Mouse (Mus musculus) kidney, embryonic 15.5 days (tissue): Measurements from ENCODE around the gene Rfx2. TPM values are rescaled to one million over a fixed set of nuclear protein-coding genes. Genes with fewer than 3 reads are reported as not detected.

Experiments
- ATAC-seq: fragments of 200-750 bp; cut with Nextera tagmentation; replicated peaks from 2 replicates; pipeline ENCODE4 v1.8.0; 2017; ENCODE audit warnings: moderate TSS enrichment; ENCODE audit not compliant: low FRiP score
- H3K27ac ChIP-seq: fragments of 300-500 bp; sonication (generic); 2 replicates; pipeline ENCODE4 v1.5.1; 2015; ENCODE audit warnings: mild to moderate bottlenecking, inconsistent platforms
- H3K27me3 ChIP-seq: fragments of 300-500 bp; sonication (generic); 2 replicates; pipeline ENCODE4 v1.6.1; 2015; ENCODE audit warnings: inconsistent platforms
- H3K36me3 ChIP-seq: fragments of 300-500 bp; sonication (generic); 2 replicates; pipeline ENCODE4 v1.6.1; 2015; ENCODE audit warnings: inconsistent platforms
- H3K4me1 ChIP-seq: fragments of 300-500 bp; sonication (generic); 2 replicates; pipeline ENCODE4 v1.6.1; 2015; ENCODE audit warnings: inconsistent platforms
- H3K4me2 ChIP-seq: fragments of 300-500 bp; sonication (generic); 2 replicates; pipeline ENCODE4 v1.6.1; 2015; ENCODE audit warnings: moderate library complexity, mild to moderate bottlenecking, inconsistent platforms
- H3K4me3 ChIP-seq: fragments of 300-500 bp; sonication (generic); replicated peaks from 2 replicates; pipeline ENCODE4 v1.5.1; 2015; ENCODE audit warnings: mild to moderate bottlenecking, inconsistent platforms
- H3K9ac ChIP-seq: fragments of 300-500 bp; sonication (generic); 2 replicates; pipeline ENCODE4 v1.6.1; 2015; ENCODE audit warnings: mild to moderate bottlenecking, inconsistent platforms
- H3K9me3 ChIP-seq: fragments of 300-500 bp; sonication (generic); replicated peaks from 2 replicates; pipeline ENCODE4 v1.6.1; 2016; ENCODE audit warnings: inconsistent platforms
- WGBS: fragments of 180-500 bp; shearing (Covaris S2); methylation state at CpG from one replicate; pipeline ENCODE4 v1.1.7; 2015; ENCODE audit warnings: mixed read lengths; 5-methylcytosine and 5-hydroxymethylcytosine counted together
- polyA plus RNA-seq: library from polyadenylated mRNA; unstranded; fragments of >200 nt; fragmentation: Nextera tagmentation; extraction: Ambion mirVana; gene quantifications from 2 replicates; pipeline ENCODE4 v1.2.1, GENCODE M21; 2015

Gene Rfx2
- polyA plus RNA-seq, 1 experiment from 2014 or later = 4.1 TPM

DNA sequence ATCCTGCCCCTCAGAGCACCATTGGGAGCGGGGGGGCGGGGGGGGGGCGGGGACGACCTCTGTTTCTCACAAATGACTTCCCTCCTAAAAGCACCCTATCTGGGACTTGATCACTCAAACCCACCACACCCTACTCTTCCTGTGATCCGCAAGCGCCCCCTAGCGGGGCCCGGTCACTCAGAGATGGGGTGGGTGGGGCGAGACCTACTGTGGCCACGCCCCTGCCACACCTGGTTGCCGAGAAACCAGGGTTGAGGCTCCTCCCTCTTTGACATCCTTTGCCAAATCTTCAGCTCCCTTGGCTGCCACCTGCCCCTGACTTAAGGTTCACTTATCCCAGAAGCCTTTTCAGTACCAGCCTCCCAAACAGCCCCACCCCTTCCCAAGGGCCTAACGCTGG lies 72.7 kb downstream of the Rfx2 start:
- Histone ChIP-seq H3K4me1 (peaks cover 54% of the 10 kb centered on the region), H3K9me3 (no peaks in the 10 kb centered on the region), H3K27me3 (peaks cover 52% of the 10 kb centered on the region), H3K4me3 (no peak overlapping the region), H3K27ac (no peak overlapping the region), H3K4me2 (peak overlapping the region; percentile 99), H3K36me3 (no peaks in the 10 kb centered on the region), H3K9ac (no peak overlapping the region)
- ATAC-seq = 0 out of 2 replicates have a peak, but pooled peaks have one; percentile 7
- 5% methylated on average over 12 of the region's 12 CpGs for WGBS

- peak within 1 kb of the TSS; percentile 99 for H3K4me2 ChIP-seq
- ATAC-seq = peak; percentile 65
- H3K9me3 ChIP-seq = no peaks in the 10 kb centered on the region
- peak within 1 kb of the TSS; percentile 66 for H3K9ac ChIP-seq
- WGBS = under 1% methylated on average over 43 of the region's 48 CpGs
- no peaks in the 10 kb centered on the region for H3K36me3 ChIP-seq
- H3K27ac ChIP-seq = peak within 1 kb of the TSS; percentile 58
- peaks cover 57% of the 10 kb centered on the region for H3K27me3 ChIP-seq
- H3K4me3 ChIP-seq = peak within 1 kb of the TSS; percentile 57
- peaks cover 49% of the 10 kb centered on the region for H3K4me1 ChIP-seq
Measured at GRCm38 (mm10) chr17:56757416-56758123, 73.2 kb downstream of the Rfx2 start, which contains the start of gene Nrtn. Nrtn (minus strand) TSS chr17:56757530.

- Histone ChIP-seq H3K4me1 (peaks cover 42% of the 10 kb centered on the region), H3K4me3 (peak overlapping the region; percentile 57), H3K9ac (peak overlapping the region; percentile 66), H3K9me3 (no peaks in the 10 kb centered on the region), H3K4me2 (peak overlapping the region; percentile 99), H3K27ac (no peak overlapping the region), H3K36me3 (no peaks in the 10 kb centered on the region), H3K27me3 (peaks cover 64% of the 10 kb centered on the region)
- under 1% methylated on average over 50 of the region's 51 CpGs for WGBS
- ATAC-seq = peak; percentile 11; the same call in 1 of the 2 replicates
Measured at GRCm38 (mm10) chr17:56756703-56757399, 74.0 kb downstream of the Rfx2 start.

- H3K4me3 ChIP-seq = 0 out of 2 replicates have a peak overlapping the region, but pooled peaks have one; percentile 3
- no peaks in the 10 kb centered on the region for H3K9me3 ChIP-seq
- 12% methylated on average over 36 of the region's 36 CpGs for WGBS
- peaks cover 44% of the 10 kb centered on the region for H3K4me1 ChIP-seq
- H3K4me2 ChIP-seq = peak overlapping the region; percentile 33
- no peak overlapping the region for H3K27ac ChIP-seq
- ATAC-seq = no peak
- no peaks in the 10 kb centered on the region for H3K36me3 ChIP-seq
- H3K9ac ChIP-seq = no peak overlapping the region
- H3K27me3 ChIP-seq = peaks cover 78% of the 10 kb centered on the region
Measured at GRCm38 (mm10) chr17:56754271-56755185, 76.3 kb downstream of the Rfx2 start.

- no peak overlapping the region for H3K9ac ChIP-seq
- H3K4me3 ChIP-seq = no peak overlapping the region
- H3K27ac ChIP-seq = no peak overlapping the region
- ATAC-seq = no peak
- no peak overlapping the region for H3K4me2 ChIP-seq
- H3K4me1 ChIP-seq = peaks cover 44% of the 10 kb centered on the region
- H3K9me3 ChIP-seq = no peaks in the 10 kb centered on the region
- 19% methylated on average over 15 of the region's 15 CpGs for WGBS
- H3K27me3 ChIP-seq = peaks cover 78% of the 10 kb centered on the region
- H3K36me3 ChIP-seq = no peaks in the 10 kb centered on the region
Measured at GRCm38 (mm10) chr17:56753452-56753851, 77.4 kb downstream of the Rfx2 start.

GRCm38 (mm10) chr17:56751404-56752072 lies 79.3 kb downstream of the Rfx2 start:
- H3K27ac ChIP-seq = no peak overlapping the region
- WGBS = 19% methylated on average over 71 of the region's 71 CpGs
- peak overlapping the region; percentile 57 for H3K4me2 ChIP-seq
- ATAC-seq = peak; percentile 59
- peak overlapping the region; percentile 2; the same call in 1 of the 2 replicates for H3K9ac ChIP-seq
- peaks cover 66% of the 10 kb centered on the region for H3K27me3 ChIP-seq
- H3K36me3 ChIP-seq = no peaks in the 10 kb centered on the region
- H3K4me3 ChIP-seq = peak overlapping the region; percentile 37
- peaks cover 26% of the 10 kb centered on the region for H3K4me1 ChIP-seq
- H3K9me3 ChIP-seq = no peaks in the 10 kb centered on the region

GRCm38 (mm10) chr17:56744173-56744572 lies 86.6 kb downstream of the Rfx2 start:
- Histone ChIP-seq H3K27ac (no peak overlapping the region), H3K4me3 (no peak overlapping the region), H3K4me1 (no peaks in the 10 kb centered on the region), H3K9me3 (no peaks in the 10 kb centered on the region), H3K9ac (no peak overlapping the region), H3K36me3 (no peaks in the 10 kb centered on the region), H3K27me3 (no peaks in the 10 kb centered on the region), H3K4me2 (no peak overlapping the region)
- ATAC-seq = no peak
- WGBS = 65% methylated on average over 5 of the region's 5 CpGs

DNA sequence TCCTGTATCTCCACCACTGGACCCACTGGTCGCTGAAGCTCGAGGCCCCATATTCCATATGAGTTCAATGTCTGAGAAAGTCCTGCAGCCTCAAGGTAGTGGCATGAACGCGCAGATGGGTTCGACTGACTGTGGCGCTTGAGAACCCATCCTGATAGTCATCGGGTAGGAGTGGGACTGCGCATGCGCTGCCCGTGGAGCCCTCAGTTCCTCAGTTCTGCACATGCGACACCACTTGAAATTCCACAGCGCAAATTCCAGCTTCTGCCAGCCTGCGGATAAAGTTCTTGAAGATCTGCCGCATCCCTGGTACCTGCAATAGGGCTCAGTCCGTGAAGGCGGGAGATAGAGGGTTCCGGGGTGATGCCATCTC lies 90.0 kb downstream of the Rfx2 start:
- Histone ChIP-seq H3K9me3 (no peaks in the 10 kb centered on the region), H3K9ac (no peak overlapping the region), H3K4me2 (no peak overlapping the region), H3K4me3 (no peak overlapping the region), H3K27me3 (no peaks in the 10 kb centered on the region), H3K36me3 (no peaks in the 10 kb centered on the region), H3K4me1 (no peaks in the 10 kb centered on the region), H3K27ac (no peak overlapping the region)
- 79% methylated on average over 17 of the region's 17 CpGs for WGBS
- no peak for ATAC-seq

DNA sequence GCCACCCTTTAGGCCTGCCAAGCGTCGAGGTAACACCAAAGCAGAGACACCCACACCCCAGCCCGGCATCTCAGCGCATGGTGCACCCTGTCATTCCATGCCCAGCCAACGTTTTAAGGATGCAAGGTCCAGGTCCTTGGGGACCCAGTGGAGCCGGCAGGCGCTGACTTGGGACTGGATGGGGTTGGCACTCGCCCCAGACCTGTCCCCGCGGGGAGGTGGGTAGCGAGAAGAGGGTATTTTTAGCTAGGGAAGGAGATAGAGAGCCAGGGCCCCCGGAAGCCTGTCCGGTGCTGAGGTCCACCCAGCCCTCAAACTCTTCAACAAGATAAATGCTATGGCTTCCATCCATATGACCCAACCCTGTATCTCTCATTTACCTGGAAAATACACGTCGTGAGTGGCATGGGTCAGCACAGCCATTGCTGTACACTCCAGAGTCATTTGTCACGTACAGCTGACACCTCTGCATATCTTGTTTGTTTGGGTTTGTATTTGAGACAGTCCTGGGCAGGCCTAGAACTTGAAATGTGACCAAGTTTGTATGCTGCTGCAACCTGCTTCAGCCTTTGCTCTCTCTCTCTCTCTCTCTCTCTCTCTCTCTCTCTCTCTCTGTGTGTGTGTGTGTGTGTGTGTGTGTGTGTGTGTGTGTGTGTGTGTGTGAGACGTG lies 90.6 kb downstream of the Rfx2 start:
- H3K4me3 ChIP-seq = no peak overlapping the region
- no peaks in the 10 kb centered on the region for H3K4me1 ChIP-seq
- no peaks in the 10 kb centered on the region for H3K9me3 ChIP-seq
- H3K4me2 ChIP-seq = no peak overlapping the region
- no peak overlapping the region for H3K9ac ChIP-seq
- ATAC-seq = no peak
- no peak overlapping the region for H3K27ac ChIP-seq
- 78% methylated on average over 17 of the region's 17 CpGs for WGBS
- H3K36me3 ChIP-seq = no peaks in the 10 kb centered on the region
- H3K27me3 ChIP-seq = no peaks in the 10 kb centered on the region

GRCm38 (mm10) chr17:56738221-56738620 lies 92.6 kb downstream of the Rfx2 start:
- no peak overlapping the region for H3K27ac ChIP-seq
- no peak for ATAC-seq
- WGBS = 83% methylated on average over 10 of the region's 10 CpGs

GRCm38 (mm10) chr17:56736534-56736933 lies 94.3 kb downstream of the Rfx2 start:
- WGBS = 46% methylated on average over 8 of the region's 8 CpGs
- Histone ChIP-seq H3K4me3 (no peak overlapping the region), H3K9me3 (no peaks in the 10 kb centered on the region), H3K4me2 (no peak overlapping the region), H3K27me3 (0 out of 2 replicates have a peak, but pooled peaks cover 4% of the 10 kb centered on the region), H3K4me1 (no peaks in the 10 kb centered on the region), H3K36me3 (no peaks in the 10 kb centered on the region), H3K9ac (no peak overlapping the region), H3K27ac (no peak overlapping the region)
- ATAC-seq = no peak

More at GRCm38 (mm10) chr17:56738221-56738620, 92.6 kb downstream of the Rfx2 start:
- Histone ChIP-seq H3K36me3 (no peaks in the 10 kb centered on the region), H3K9ac (no peak overlapping the region), H3K9me3 (no peaks in the 10 kb centered on the region), H3K4me3 (no peak overlapping the region), H3K27me3 (0 out of 2 replicates have a peak, but pooled peaks cover 4% of the 10 kb centered on the region), H3K4me2 (no peak overlapping the region), H3K4me1 (no peaks in the 10 kb centered on the region)
